Mouse (Mus musculus) heart, adult 9 months (tissue): Measurements from ENCODE around the gene Abcg2.

Experiments used
- DNase-seq, 2 experiments: peaks; one replicate each; pipeline ENCODE4 v3.0.0; 2022; ENCODE audit warnings: low spot score in 2 of 2

Gene Abcg2

DNA sequence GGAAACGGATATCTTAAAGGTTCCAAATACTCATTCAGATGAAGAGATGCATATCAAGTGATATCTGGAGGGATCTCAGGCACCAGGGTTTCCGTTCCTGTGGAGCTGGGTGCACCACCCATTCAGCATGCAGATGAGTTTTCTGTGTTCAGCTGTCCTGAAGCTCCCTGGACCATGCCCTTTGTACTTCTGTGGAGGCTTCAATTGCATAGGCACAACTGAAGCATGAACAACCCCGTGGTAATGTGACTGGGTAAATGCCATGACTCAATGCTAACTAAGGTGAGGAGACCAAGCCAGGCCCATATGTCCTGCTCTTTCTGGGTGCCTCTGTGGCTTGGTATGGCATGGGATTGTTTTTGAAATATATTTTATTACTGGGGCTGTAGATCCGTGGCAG lies 49.4 kb downstream of the Abcg2 start:
- no peak for DNase-seq

GRCm38 (mm10) chr6:58638566-58638965 lies 54.2 kb downstream of the Abcg2 start:
- no peak for DNase-seq

- no peak for DNase-seq
These were observed 55.1 kb downstream of the Abcg2 start for GRCm38 (mm10) chr6:58639391-58639790.

DNA sequence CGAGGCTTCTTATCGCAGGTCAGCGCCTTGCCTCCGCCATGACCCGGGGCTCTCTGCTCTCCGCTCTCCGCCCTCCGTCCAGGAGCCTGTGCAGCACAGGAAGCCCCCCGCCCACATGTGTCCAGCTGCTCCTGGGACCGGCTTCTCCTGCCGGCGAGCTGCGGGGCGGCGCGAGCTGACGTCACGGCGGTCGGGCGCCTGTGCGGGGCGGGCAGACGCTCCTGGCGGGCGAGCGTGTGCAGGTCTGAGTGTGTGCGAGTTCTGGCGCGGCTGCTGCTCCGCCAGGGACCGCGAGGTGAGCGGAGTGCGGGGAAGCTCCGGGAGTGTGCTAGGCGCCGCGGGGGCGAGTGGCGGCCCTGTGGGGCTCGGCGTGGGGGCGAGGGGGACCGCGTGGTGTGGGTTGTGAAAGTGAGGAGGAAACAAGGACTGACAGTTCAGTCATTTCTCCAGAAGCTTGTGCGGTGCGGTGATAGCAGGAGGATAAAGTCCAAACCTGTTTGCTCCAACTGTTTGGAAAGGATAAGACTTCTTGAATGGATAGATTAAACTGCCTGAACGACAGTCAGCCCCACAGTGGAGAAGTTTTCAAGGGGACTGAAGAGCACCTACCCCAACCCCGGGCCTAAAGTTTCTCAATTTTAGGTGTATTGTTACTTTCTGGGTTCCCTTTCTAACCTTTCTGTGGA lies 56.2 kb downstream of the Abcg2 start:
- DNase-seq, result peak; percentile 75 to 76

GRCm38 (mm10) chr6:58641056-58641799 lies 56.9 kb downstream of the Abcg2 start:
- no peak for DNase-seq

GRCm38 (mm10) chr6:58642191-58642590 lies 57.9 kb downstream of the Abcg2 start:
- no peak for DNase-seq

DNA sequence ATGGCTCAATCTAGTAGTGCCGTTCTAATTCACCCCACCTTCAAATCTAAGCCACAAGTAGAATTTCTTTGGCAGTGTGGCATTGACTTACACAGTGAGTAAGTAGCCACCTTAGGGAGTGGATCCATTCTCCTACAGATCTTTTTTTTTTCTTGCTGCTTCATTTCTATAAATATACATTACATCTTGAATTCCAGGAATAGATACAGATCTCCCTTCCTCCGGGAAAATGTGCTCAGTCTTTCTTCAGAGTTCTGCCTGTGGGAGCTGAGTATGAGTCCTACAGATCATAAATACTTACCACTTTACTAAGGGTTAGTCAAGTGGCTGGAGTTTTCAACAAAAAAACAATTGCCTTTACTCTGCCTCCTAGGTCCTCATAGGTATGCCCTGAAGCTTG lies 60.3 kb downstream of the Abcg2 start:
- no peak for DNase-seq

GRCm38 (mm10) chr6:58648100-58648749 lies 63.9 kb downstream of the Abcg2 start:
- DNase-seq, result peak; percentile 23 to 28

GRCm38 (mm10) chr6:58650136-58650535 lies 65.8 kb downstream of the Abcg2 start:
- peak; percentile 12 to 32 for DNase-seq

GRCm38 (mm10) chr6:58651038-58651437 lies 66.7 kb downstream of the Abcg2 start:
- no peak for DNase-seq

GRCm38 (mm10) chr6:58660951-58661575 lies 76.7 kb downstream of the Abcg2 start:
- no peak for DNase-seq

GRCm38 (mm10) chr6:58677802-58678201 lies 93.5 kb downstream of the Abcg2 start:
- no peak for DNase-seq

GRCm38 (mm10) chr6:58678530-58678929 lies 94.2 kb downstream of the Abcg2 start:
- DNase-seq, result no peak

GRCm38 (mm10) chr6:58691584-58691983 lies 107.3 kb downstream of the Abcg2 start:
- no peak for DNase-seq

GRCm38 (mm10) chr6:58694257-58694656 lies 109.9 kb downstream of the Abcg2 start:
- DNase-seq, result no peak

DNA sequence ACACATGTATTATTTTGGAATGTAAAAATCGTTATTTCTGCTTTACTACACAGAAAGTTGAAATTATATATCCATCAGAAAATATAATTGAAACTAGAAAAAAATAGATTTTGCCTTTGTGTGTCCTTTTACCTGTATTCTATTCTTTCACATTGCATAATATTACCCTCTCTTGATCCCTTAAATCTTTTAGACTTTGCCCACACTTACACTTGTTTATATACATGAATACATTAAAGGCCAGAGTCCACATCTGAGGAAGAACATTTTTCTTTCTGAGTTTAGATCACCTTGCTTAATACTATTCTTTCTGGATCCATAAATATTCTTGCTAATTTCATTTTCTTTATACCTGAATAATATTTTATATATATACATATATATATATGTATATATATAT lies 110.4 kb downstream of the Abcg2 start:
- no peak for DNase-seq

DNA sequence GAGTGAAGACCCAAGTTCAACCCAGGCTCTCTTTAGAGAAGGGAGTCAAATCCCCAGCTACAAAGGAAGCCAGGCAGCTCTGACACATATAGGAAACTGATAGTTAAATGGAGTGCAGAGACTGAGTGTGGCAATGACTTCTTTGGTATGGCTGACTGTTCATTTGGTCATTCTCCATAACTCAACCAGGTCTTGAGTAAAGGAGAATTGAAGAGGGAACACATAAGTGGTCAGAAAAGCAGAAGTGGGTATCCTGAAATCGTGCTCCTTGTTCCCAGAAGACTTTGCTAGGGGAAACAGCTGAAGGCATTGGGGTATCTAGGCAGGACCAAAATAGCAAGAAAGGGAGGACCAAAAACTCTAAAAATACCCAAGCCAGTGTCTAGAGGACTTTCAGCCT lies 126.0 kb downstream of the Abcg2 start:
- no peak for DNase-seq

DNA sequence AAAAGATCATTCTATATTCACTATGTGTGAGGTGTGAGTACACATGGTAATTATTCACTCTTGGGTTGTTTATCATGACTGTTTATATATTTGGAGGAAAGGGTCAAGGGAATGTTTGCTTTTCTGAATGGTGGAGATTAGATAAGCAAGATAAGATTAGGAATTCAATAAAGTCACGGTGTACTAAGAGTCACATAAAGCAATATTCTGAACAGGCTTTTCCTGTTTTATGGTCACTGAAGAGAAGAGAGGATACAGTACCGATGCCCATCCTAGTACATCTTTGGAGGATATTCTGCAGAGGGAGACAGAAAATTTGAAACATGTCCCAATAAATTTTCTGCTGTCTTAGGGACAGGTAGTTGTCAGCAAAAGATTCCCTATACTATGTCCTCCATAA lies 127.6 kb downstream of the Abcg2 start:
- DNase-seq, result no peak

GRCm38 (mm10) chr6:58733851-58734250 lies 149.5 kb downstream of the Abcg2 start:
- no peak for DNase-seq

DNA sequence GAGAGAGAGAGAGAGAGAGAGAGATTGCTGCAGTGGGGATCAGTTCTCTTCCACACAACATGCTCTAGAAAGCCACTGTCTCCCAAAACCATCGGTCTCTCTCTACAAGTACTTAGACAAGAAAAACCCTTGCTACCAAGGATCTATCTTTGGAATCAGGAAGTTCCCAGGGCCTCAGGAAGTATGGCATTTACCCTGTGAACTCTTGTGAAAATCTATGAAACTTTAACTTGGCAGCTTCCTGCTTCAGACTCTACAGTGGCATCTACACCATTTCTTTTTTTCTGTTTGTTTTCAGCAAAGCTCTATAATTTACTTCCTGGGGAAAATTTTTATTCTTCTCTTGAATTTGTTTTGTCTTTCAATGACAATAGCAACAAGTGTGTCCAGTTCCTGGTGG lies 150.8 kb downstream of the Abcg2 start:
- no peak for DNase-seq
